Mouse (Mus musculus): ENCODE results near the gene Zfp69. TPM values are rescaled to one million over a fixed set of nuclear protein-coding genes. Genes with fewer than 3 reads are reported as not detected.

The Zfp69 gene
- polyA plus RNA-seq, 1 experiment from 2014 or later, result 12.2 TPM

DNA sequence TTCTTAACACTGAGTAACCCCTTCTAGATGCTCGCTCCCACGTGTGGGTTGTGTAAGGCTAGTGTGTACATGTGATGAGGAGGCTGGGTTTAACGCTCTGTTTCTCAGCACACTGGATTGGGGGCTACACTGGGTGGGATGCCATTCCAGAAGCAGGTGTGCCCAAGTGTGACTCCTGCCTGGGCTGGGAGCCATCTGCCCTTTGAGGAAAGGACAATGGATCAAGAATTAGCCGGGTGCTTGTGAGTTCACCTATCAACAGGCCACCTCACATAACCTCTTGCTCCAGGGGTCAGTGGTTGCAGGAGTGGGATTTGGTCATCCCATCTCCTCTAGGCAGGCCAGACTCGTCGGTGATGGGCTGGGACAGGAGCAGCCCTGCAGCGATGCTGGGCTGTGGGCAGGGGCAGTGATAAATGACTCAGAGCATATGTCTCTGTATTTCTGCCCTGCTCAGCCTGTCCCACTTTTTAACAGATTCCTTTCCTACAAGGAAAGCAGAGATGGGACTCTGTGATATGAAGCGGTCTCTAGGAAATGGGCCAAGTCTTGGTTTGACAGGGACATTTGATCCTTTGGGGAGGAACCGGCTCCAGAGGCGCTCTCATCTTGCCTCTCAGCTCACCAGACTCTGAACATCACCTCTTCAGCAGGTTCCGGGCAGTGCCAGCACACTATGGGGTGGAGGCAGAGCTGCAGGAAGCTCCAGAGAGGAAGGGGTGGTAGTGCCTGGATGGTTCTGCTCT is 57.7 kb downstream of the Zfp69 start:
- Histone ChIP-seq H3K9ac (replicated peaks) (no peak overlapping the region), H3K4me1 (peaks cover 4% of the 10 kb centered on the region; the same call in 1 of the 2 replicates), H3K27ac (replicated peaks) (no peak overlapping the region), H3K4me2 (replicated peaks) (no peak overlapping the region), H3K4me3 (no peak overlapping the region), H3K9me3 (no peaks in the 10 kb centered on the region), H3K36me3 (no peaks in the 10 kb centered on the region), H3K27me3 (0 out of 2 replicates have a peak, but pooled peaks cover 9% of the 10 kb centered on the region)
- 81% methylated on average over 11 of the region's 11 CpGs for WGBS
- ATAC-seq (ENCODE audit: low FRiP score, low read depth), result no peak

DNA sequence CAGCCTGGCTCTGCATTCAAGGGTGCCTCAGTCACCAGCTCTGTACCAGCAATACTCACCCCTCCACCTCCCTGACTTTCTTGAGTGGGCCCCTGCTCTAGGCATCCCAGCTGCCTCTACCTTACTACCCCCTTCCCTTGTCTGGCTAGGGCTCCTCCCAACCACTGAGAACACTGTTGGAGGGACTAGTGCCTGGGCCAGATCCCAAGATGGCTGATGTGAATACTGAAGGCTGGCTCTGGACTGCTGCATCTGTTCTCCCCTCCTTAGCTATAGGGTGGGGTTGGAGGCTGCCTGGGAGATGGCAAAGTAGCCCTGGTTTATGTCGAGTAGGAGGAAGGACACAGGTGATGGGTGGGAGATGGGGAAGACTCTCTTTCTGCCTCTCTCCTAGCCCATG is 59.0 kb downstream of the Zfp69 start:
- H3K4me2 ChIP-seq (replicated peaks), result no peak overlapping the region
- H3K9me3 ChIP-seq, result no peaks in the 10 kb centered on the region
- H3K27me3 ChIP-seq, result peaks cover 17% of the 10 kb centered on the region; the same call in 1 of the 2 replicates
- no peaks in the 10 kb centered on the region for H3K36me3 ChIP-seq
- no peak overlapping the region for H3K4me3 ChIP-seq
- 72% methylated on average over 1 of the region's 1 CpGs for WGBS
- H3K4me1 ChIP-seq, result peaks cover 4% of the 10 kb centered on the region; the same call in 1 of the 2 replicates
- ATAC-seq (ENCODE audit: low FRiP score, low read depth), result no peak
- H3K27ac ChIP-seq (replicated peaks), result no peak overlapping the region
- H3K9ac ChIP-seq (replicated peaks), result no peak overlapping the region

DNA sequence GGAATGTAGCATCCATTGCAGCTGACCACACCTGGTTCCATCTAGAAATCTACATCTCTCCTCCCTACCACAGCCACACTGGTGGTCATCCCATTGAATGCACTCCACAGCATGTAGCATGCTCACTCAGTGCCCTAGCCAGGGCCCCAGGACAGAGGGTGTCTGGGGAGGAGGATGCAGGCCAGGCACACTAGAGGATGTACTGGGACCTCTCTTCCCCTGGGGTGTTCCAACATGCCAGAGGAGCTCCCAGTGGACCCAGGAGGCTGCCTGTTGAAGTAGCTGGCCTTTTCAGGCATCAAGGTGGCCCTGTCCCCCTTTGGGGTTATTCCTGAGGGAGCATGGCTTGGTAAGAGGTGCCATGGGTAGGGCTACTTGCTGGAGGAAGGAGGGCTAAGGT is 59.5 kb downstream of the Zfp69 start:
- Histone ChIP-seq H3K27me3 (peaks cover 22% of the 10 kb centered on the region), H3K9ac (replicated peaks) (no peak overlapping the region), H3K4me1 (peaks cover 4% of the 10 kb centered on the region; the same call in 1 of the 2 replicates), H3K4me3 (no peak overlapping the region), H3K36me3 (no peaks in the 10 kb centered on the region), H3K4me2 (replicated peaks) (no peak overlapping the region), H3K27ac (replicated peaks) (no peak overlapping the region), H3K9me3 (no peaks in the 10 kb centered on the region)
- ATAC-seq (ENCODE audit: low FRiP score, low read depth), result no peak

DNA sequence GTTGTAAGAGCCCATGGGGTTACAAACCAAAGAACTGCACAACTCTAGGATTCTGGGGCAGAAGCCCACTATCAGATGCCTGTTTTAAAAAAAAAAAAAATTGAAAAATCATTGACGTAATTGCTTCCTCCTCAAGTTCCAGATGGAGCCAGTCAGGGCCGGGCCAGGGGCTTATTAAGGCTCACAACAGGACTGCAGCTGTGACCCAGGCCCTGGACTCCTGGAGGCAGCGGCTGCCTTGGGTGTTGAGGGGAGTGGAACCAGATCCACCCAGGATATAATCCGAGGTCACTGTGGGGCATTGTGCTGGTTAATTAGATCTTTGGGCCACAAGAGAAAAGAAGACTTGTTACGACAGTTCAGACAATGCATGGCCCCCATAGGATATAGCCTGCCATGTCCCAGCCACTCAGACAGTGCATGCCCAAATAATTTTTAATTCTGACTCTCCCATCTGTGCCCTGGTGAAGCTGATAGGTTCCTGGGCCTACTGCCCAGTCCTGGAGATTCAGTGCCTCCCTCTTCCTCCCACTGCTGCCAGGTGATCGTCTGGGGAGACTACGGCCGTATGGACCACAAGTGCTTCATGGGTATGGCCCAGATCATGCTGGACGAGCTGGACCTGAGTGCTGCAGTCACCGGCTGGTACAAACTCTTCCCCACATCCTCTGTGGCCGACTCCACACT is 60.6 kb downstream of the Zfp69 start:
- Histone ChIP-seq H3K27me3 (peaks cover 32% of the 10 kb centered on the region), H3K4me1 (peaks cover 9% of the 10 kb centered on the region), H3K9ac (replicated peaks) (no peak overlapping the region), H3K27ac (replicated peaks) (peak overlapping the region; percentile 46), H3K4me2 (replicated peaks) (no peak overlapping the region), H3K4me3 (no peak overlapping the region), H3K9me3 (no peaks in the 10 kb centered on the region), H3K36me3 (no peaks in the 10 kb centered on the region)
- WGBS, result 54% methylated on average over 11 of the region's 11 CpGs
- peak; percentile 75 for ATAC-seq (ENCODE audit: low FRiP score, low read depth)

DNA sequence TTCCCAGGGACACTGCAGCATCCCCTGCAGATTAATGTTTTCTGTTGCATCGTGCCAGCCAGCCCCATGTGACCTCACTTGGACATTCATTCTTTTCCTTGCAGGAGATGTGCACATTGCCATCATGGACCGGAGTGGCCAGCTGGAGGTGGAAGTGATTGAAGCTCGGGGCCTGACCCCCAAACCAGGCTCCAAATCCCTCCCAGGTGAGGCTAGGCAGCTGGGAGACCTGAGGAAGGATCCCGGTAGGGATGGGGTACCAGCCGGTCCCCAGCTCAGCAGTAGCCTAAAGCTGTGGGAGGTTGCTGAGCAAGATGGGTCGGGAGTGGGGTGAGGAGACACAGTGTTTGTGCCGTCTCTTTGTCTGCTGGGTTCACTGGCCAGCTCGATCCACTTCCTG is 62.6 kb downstream of the Zfp69 start:
- Histone ChIP-seq H3K27me3 (peaks cover 38% of the 10 kb centered on the region), H3K27ac (replicated peaks) (no peak overlapping the region), H3K36me3 (no peaks in the 10 kb centered on the region), H3K4me1 (peaks cover 16% of the 10 kb centered on the region), H3K9me3 (no peaks in the 10 kb centered on the region), H3K4me3 (no peak overlapping the region), H3K9ac (replicated peaks) (no peak overlapping the region), H3K4me2 (replicated peaks) (no peak overlapping the region)
- 81% methylated on average over 8 of the region's 8 CpGs for WGBS
- no peak for ATAC-seq (ENCODE audit: low FRiP score, low read depth)

DNA sequence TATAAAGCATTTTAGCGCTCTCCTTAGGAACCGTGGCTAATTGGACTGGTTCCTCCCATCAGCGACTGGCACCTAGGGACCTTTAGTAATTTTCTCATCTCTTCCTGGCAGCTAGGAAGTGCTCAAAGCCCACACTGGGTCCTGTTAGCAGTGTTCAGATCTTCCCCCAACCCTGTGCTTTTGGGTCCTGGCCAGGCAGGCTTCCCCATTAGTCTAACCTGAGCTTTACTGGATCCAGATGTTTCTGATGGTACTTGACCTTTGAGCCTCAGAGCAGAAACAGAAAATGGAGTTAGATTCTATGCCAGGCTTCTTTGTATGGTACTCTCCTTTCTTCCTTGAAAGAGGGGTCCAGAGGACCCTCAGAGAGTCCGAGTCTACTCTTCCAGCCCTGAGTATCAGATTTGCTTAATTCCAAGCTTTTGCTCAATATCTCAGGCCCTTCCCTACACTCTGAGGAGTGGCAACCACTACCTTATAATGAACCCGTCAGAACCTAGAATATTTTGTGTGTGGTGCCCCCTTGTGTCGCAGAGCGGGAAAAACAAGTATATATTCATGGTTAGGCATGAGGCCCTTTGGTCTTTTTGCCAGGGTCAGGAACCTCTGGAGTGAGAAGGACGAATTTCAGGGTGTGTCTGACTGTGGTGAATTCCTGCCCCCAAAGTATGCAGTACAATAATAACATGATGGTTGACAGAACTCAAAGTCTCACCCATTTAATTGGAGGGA is 64.0 kb downstream of the Zfp69 start:
- Histone ChIP-seq H3K27me3 (peaks cover 43% of the 10 kb centered on the region), H3K9ac (replicated peaks) (no peak overlapping the region), H3K27ac (replicated peaks) (no peak overlapping the region), H3K9me3 (no peaks in the 10 kb centered on the region), H3K4me3 (no peak overlapping the region), H3K36me3 (no peaks in the 10 kb centered on the region), H3K4me2 (replicated peaks) (no peak overlapping the region), H3K4me1 (peaks cover 22% of the 10 kb centered on the region)
- WGBS, result 31% methylated on average over 8 of the region's 8 CpGs
- no peak for ATAC-seq (ENCODE audit: low FRiP score, low read depth)

DNA sequence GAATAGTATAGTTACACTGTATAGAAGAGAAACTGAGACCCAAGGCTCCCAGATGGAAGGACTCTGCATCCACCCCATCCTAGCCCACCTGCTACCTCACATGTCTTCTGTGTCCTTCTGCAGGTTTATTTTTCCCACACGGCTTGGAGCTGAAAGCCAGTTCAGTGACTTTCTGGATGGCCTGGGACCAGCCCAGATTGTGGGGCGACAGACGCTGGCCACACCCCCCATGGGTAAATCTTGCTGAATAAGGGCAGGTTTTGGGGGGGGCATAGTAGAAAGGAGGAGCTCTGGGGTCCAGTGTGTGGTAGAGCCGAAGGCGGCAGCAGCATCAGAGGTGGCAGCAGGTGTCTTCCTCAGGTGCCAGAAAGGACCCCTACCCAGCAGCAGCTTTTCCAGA is 64.7 kb downstream of the Zfp69 start:
- 86% methylated on average over 5 of the region's 5 CpGs for WGBS
- Histone ChIP-seq H3K4me3 (no peak overlapping the region), H3K9me3 (no peaks in the 10 kb centered on the region), H3K36me3 (no peaks in the 10 kb centered on the region), H3K9ac (replicated peaks) (no peak overlapping the region), H3K27ac (replicated peaks) (no peak overlapping the region), H3K27me3 (peaks cover 43% of the 10 kb centered on the region), H3K4me1 (peaks cover 29% of the 10 kb centered on the region), H3K4me2 (replicated peaks) (no peak overlapping the region)
- no peak for ATAC-seq (ENCODE audit: low FRiP score, low read depth)

DNA sequence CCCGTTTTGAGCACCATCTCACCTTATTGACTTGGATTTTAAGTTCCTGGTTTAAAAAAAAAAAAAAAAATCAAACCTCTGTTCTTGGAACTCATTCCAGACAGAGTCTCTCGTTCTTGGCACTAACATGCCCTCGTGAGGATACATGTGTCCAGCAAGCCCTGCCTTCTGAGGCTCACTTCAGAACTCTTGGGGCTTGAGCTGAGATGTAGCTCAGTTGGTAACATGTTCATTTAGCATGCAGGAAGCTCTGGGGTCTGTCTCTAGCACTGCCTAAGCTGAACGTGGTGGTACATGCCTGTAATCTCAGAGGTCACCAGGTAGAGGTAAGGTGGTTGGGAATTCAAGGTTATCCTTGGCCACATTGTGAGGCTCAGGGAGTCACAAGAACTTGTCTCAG is 65.4 kb downstream of the Zfp69 start:
- Histone ChIP-seq H3K36me3 (no peaks in the 10 kb centered on the region), H3K4me3 (no peak overlapping the region), H3K4me1 (peaks cover 36% of the 10 kb centered on the region), H3K4me2 (replicated peaks) (no peak overlapping the region), H3K9ac (replicated peaks) (no peak overlapping the region), H3K27me3 (peaks cover 47% of the 10 kb centered on the region), H3K9me3 (no peaks in the 10 kb centered on the region), H3K27ac (replicated peaks) (no peak overlapping the region)
- no peak for ATAC-seq (ENCODE audit: low FRiP score, low read depth)
- 53% methylated on average over 4 of the region's 4 CpGs for WGBS

DNA sequence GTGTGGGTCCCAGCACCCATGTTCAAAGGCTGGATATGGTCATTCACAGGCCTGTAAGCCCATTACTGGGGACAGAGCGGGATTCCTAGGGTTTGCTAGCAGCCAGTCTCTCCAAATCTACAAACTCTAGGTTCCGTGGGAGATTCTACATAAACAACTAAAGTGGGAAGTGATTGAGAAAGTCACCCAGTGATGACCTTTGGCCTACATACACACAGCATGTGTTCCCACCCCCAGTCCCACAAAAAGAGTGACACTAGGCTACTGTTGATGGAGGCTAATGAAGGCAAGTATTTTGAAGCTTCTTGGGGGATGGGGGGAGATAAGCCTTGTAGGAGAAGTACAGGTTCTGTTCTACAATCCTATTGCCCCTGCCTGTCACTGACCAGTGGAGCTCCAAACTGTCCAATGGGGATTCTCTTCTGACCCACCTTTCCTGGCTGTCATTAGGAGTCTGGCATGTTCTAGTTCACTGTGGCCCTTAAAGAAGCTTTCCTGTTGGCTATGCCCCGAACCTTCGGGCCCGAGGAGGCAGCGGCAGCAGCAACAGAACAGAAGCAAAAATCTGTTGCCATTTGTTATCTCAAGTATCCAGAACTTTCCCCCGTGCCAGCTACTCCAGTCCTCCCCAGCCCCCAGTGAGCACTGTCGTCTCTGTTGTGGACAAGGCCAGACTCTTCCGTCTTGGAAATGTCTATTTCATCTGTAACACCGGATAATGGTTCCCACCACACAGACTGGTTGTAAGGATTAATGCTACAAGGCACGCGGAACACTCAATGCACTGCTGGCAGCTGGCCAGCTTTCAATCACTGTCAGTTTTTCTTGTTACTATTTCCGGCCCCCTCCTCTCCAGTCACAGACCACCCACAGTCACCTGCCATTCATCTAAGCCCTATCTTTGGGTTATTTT is 66.0 kb downstream of the Zfp69 start:
- Histone ChIP-seq H3K27me3 (peaks cover 53% of the 10 kb centered on the region), H3K36me3 (no peaks in the 10 kb centered on the region), H3K27ac (replicated peaks) (no peak overlapping the region), H3K9me3 (no peaks in the 10 kb centered on the region), H3K4me3 (no peak overlapping the region), H3K4me2 (replicated peaks) (no peak overlapping the region), H3K4me1 (peaks cover 39% of the 10 kb centered on the region), H3K9ac (replicated peaks) (no peak overlapping the region)
- WGBS, result 47% methylated on average over 13 of the region's 13 CpGs
- ATAC-seq (ENCODE audit: low FRiP score, low read depth), result no peak

DNA sequence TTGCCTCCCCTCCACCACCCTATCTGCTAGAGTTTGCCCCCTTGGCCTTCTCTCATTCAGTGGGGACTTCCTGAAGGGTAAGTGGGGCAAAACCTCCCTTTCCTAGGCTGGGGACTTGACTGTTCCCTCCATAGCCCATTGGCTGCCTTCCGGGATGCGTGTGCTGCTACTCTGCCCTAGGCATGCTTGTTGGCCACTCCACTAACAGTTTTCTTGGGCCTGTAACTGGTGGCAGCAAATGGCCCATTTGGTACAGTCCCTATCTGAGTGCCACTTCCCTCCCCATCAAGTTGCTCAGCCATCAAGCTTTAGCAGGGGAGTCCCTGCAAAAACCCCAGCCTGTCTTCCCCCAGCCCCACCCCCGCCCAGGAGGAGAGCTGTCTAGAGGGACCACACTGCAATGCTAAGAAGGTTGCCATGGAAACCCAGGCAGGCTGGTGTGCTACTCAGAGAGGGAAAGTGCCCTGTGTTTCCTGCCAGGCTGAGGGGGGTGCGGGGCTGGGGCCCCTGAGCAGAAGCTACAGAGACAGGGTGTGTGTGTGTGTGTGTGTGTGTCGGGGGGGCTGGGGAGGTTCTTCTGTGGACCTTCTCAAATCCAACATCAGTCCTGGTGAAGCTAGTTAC is 69.4 kb downstream of the Zfp69 start:
- no peak overlapping the region for H3K4me3 ChIP-seq
- H3K4me1 ChIP-seq, result peaks cover 44% of the 10 kb centered on the region
- peak; percentile 91 for ATAC-seq (ENCODE audit: low FRiP score, low read depth)
- no peaks in the 10 kb centered on the region for H3K36me3 ChIP-seq
- H3K9me3 ChIP-seq, result no peaks in the 10 kb centered on the region
- WGBS, result 32% methylated on average over 5 of the region's 5 CpGs
- H3K9ac ChIP-seq (replicated peaks), result no peak overlapping the region; the same call in 1 of the 2 replicates
- H3K4me2 ChIP-seq (replicated peaks), result peak overlapping the region; percentile 13; the same call in 1 of the 2 replicates
- H3K27ac ChIP-seq (replicated peaks), result peak overlapping the region; percentile 46; the same call in 1 of the 2 replicates
- peaks cover 47% of the 10 kb centered on the region for H3K27me3 ChIP-seq

Data from midbrain, embryonic 12.5 days (tissue).